In the genomic region with DNA sequence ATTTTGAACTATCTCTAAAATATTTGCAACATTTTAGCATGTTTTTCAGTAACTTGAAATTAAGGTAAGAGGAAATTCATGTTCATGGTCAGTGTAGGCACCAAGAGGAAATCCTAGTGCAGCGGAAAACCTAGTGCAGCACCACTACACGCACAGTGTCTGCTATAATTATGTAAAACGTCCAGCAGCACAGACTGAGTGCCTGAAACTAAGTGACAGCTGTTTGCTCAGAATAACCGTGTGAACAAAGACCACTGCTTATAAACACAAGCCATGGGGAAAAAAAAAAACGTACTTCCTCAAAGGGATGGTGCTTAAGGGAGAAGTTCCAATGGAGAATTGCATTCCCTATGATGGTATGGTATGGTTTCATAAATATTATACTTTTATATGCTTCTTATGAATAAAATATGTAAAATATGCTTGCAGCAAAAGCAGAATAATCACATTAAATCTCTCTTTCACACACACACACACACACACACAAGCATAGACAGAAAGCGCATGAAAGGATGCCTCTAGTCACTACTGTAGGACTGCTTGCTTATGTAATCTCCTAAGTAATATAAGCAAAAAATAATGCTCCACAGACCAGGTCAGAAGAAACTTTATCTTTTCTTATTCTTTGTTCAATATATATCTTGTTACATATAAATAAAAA, we compare ENCODE assay signal across 15 mouse cellular contexts.
DNase-seq lines count a peak whose midpoint lies in the region; ATAC-seq and TF ChIP-seq lines count a peak whose summit lies in the region.
"Had no signal": no experiment of that assay in that cellular context is flagged by ENCODE, and none has a peak within 500 bp of the region (broad histone marks: within the 10 kb centered on the region; RNA-seq: fewer than 3 reads in every experiment).

No protein-coding gene starts in this region.

- 38% methylated on average over 6 of the region's 6 CpGs for WGBS in lung, embryonic 14.5 days
- WGBS in forebrain, embryonic 13.5 days, result 50% methylated on average over 6 of the region's 6 CpGs
- WGBS in hindbrain, postnatal 0 days, result 45% methylated on average over 6 of the region's 6 CpGs

- H3K4me3 ChIP-seq in lung, embryonic 14.5 days (ENCODE audit: low read depth, low read length), result no peak overlapping the region
- no peak overlapping the region for H3K4me3 ChIP-seq in forebrain, embryonic 13.5 days
- no peak overlapping the region for H3K4me3 ChIP-seq in hindbrain, postnatal 0 days (ENCODE audit: low read length)
- H3K4me3 ChIP-seq: liver, embryonic 15.5 days had no signal

- no peak for TF ChIP-seq CTCF in lung, embryonic 14.5 days (IDR thresholded peaks at IDR 0.05; ENCODE audit: low read depth)
- TF ChIP-seq CTCF in hindbrain, postnatal 0 days (IDR thresholded peaks at IDR 0.05; ENCODE audit: low read depth), result no peak

- H3K4me2 ChIP-seq in lung, embryonic 14.5 days, result no peak overlapping the region
- no peak overlapping the region for H3K4me2 ChIP-seq in forebrain, embryonic 13.5 days
- H3K4me2 ChIP-seq in hindbrain, postnatal 0 days (ENCODE audit: low read depth, low read length), result no peak overlapping the region
- H3K4me2 ChIP-seq: heart, embryonic 11.5 days; liver, embryonic 15.5 days had no signal

- no peaks in the 10 kb centered on the region for H3K27me3 ChIP-seq in lung, embryonic 14.5 days (ENCODE audit: insufficient read depth, low read length)
- H3K27me3 ChIP-seq in forebrain, embryonic 13.5 days, result no peaks in the 10 kb centered on the region
- H3K27me3 ChIP-seq in hindbrain, postnatal 0 days (ENCODE audit: insufficient read depth, low read length), result no peaks in the 10 kb centered on the region
- H3K27me3 ChIP-seq: liver, embryonic 15.5 days had no signal

- no peaks in the 10 kb centered on the region for H3K36me3 ChIP-seq in lung, embryonic 14.5 days (ENCODE audit: insufficient read depth)
- H3K36me3 ChIP-seq in forebrain, embryonic 13.5 days (ENCODE audit: poor library complexity, severe bottlenecking), result no peaks in the 10 kb centered on the region
- H3K36me3 ChIP-seq in hindbrain, postnatal 0 days (ENCODE audit: insufficient read depth, low read length), result no peaks in the 10 kb centered on the region
- H3K36me3 ChIP-seq: G1E; liver, embryonic 15.5 days had no signal

- H3K9ac ChIP-seq in lung, embryonic 14.5 days, result no peak overlapping the region
- H3K9ac ChIP-seq in forebrain, embryonic 13.5 days, result no peak overlapping the region
- H3K9ac ChIP-seq in hindbrain, postnatal 0 days (replicated peaks; ENCODE audit: low read length), result no peak overlapping the region
- H3K9ac ChIP-seq: liver, embryonic 15.5 days had no signal

- no peak; the same call in 1 of the 2 replicates for ATAC-seq in lung, embryonic 14.5 days (ENCODE audit: insufficient read depth)
- peak; percentile 79 for ATAC-seq in forebrain, embryonic 13.5 days
- ATAC-seq in hindbrain, postnatal 0 days, result no peak

- peak; percentile 34 for DNase-seq in lung, embryonic 14.5 days
- DNase-seq in lung, postnatal 10 days, result no peak
- peak; percentile 9 for DNase-seq in hindbrain, postnatal 0 days (ENCODE audit: low spot score)
- peak; percentile 73 for DNase-seq in retina, postnatal 1 day
- DNase-seq in left cerebral cortex, adult 9 months (ENCODE audit: low spot score in 2 of 2), result no peak
- no peak for DNase-seq in ovary, adult 18-20 months (ENCODE audit: low spot score)
- DNase-seq: adrenal gland, postnatal 25 days; heart, postnatal 36 days; kidney, adult 11 months; kidney, postnatal 4 days; lung, postnatal 36 days had no signal

- H3K4me1 ChIP-seq in lung, embryonic 14.5 days (ENCODE audit: insufficient read depth), result no peaks in the 10 kb centered on the region
- H3K4me1 ChIP-seq in forebrain, embryonic 13.5 days, result 0 out of 2 replicates have a peak, but pooled peaks cover 3% of the 10 kb centered on the region
- H3K4me1 ChIP-seq in hindbrain, postnatal 0 days (ENCODE audit: insufficient read depth, low read length), result no peaks in the 10 kb centered on the region
- H3K4me1 ChIP-seq: liver, embryonic 15.5 days had no signal

- H3K9me3 ChIP-seq in lung, embryonic 14.5 days (ENCODE audit: low read depth, low read length), result no peaks in the 10 kb centered on the region
- H3K9me3 ChIP-seq in forebrain, embryonic 13.5 days (replicated peaks), result no peaks in the 10 kb centered on the region
- no peaks in the 10 kb centered on the region for H3K9me3 ChIP-seq in hindbrain, postnatal 0 days (ENCODE audit: low read length)
- H3K9me3 ChIP-seq: G1E; liver, embryonic 15.5 days had no signal

- H3K27ac ChIP-seq in lung, embryonic 14.5 days (ENCODE audit: low read depth), result no peak overlapping the region
- H3K27ac ChIP-seq in forebrain, embryonic 13.5 days, result no peak overlapping the region
- H3K27ac ChIP-seq in hindbrain, postnatal 0 days, result no peak overlapping the region
- H3K27ac ChIP-seq: liver, embryonic 15.5 days had no signal

Comparison
In these comparisons a context has a peak if more than half of its experiments do, and no peak if none do; other contexts are left out.
1. DNase-seq: peak in lung, embryonic 14.5 days (single experiment), hindbrain, postnatal 0 days (single experiment) and retina, postnatal 1 day (single experiment); none in lung, postnatal 10 days (single experiment), left cerebral cortex, adult 9 months (0 of 2) and ovary, adult 18-20 months (single experiment).